Mouse (Mus musculus) inflammation-experienced regulatory T-cells, adult 16 weeks (primary cell): ENCODE data around the gene Ifitm2. TPM values are rescaled to one million over a fixed set of nuclear protein-coding genes. Genes with fewer than 3 reads are reported as not detected.

Experiments
- polyA plus RNA-seq: library from polyadenylated mRNA; unstranded; fragments of 100-300 nt; shearing (Covaris generic); gene quantifications from one replicate; pipeline ENCODE4 v1.2.1, GENCODE M21; 2017

The Ifitm2 gene
- polyA plus RNA-seq, result 35.4 TPM

GRCm38 (mm10) chr7:140955758-140956555, at the start of gene Ifitm2, which contains the start of gene Gm45717:
Ifitm2 (minus strand) TSS chr7:140955987.
Gm45717 (minus strand) TSS chr7:140955937.

DNA sequence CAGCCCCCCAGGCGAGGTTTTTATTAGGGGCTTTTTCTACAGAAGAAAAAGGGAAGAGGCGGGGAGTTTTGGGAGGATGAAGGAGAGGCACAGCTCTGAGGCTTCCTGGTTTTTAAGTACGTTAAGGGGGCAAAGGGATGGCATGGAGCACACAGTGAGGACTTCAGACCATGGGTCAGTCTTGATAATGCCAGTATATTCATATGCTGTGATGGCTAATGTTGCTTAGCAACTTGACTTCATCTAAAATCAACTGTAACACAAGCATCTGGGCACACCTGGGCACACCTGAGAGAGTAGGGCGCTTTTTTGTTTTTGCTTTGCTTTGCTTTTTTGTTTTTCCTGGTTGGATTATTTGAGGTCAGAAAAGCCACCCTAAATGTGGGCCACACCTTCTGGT, 11.1 kb upstream of the Ifitm2 start, which contains the start of gene Ifitm1:
Gene Ifitm1, plus strand, starts transcription at position 301 of the 400 bp plus-strand sequence.

GRCm38 (mm10) chr7:140949824-140950530, 5.8 kb downstream of the Ifitm2 start, which contains the start of gene Ifitm5:
Ifitm5 (minus strand) TSS chr7:140950291.

GRCm38 (mm10) chr7:140941222-140942051, 14.3 kb downstream of the Ifitm2 start, which contains the start of gene Pgghg:
Pgghg (plus strand) TSS chr7:140941391.

GRCm38 (mm10) chr7:140920418-140921029, 35.3 kb downstream of the Ifitm2 start, which contains the start of gene Nlrp6:
Nlrp6 (plus strand) TSS chr7:140920902.

Other genes starting within 250 kb of the Ifitm2 start
- gene Cyp2e1, start 192.2 kb downstream of the Ifitm2 start, polyA plus RNA-seq, result not detected
- 0.66 TPM for gene Syce1, start 168.1 kb downstream of the Ifitm2 start, polyA plus RNA-seq
- gene Zfp941, start 133.8 kb downstream of the Ifitm2 start, polyA plus RNA-seq, result 0.20 TPM
- not detected for gene Urah, start 121.0 kb downstream of the Ifitm2 start, polyA plus RNA-seq
- gene Scgb1c1, start 110.4 kb downstream of the Ifitm2 start, polyA plus RNA-seq, result not detected
- not detected for gene Odf3, start 108.2 kb downstream of the Ifitm2 start, polyA plus RNA-seq
- not detected for gene Gm45785, start 99.7 kb downstream of the Ifitm2 start, polyA plus RNA-seq
- gene Ric8a, start 99.0 kb downstream of the Ifitm2 start, polyA plus RNA-seq, result 165 TPM
- 56.9 TPM for gene Bet1l, start 98.4 kb downstream of the Ifitm2 start, polyA plus RNA-seq
- 242 TPM for gene Psmd13, start 74.0 kb downstream of the Ifitm2 start, polyA plus RNA-seq
- 13.3 TPM for gene Sirt3, start 73.7 kb downstream of the Ifitm2 start, polyA plus RNA-seq
- not detected for gene Cox8b, start 55.5 kb downstream of the Ifitm2 start, polyA plus RNA-seq
- gene Nlrp6, start 35.1 kb downstream of the Ifitm2 start, polyA plus RNA-seq, result not detected
- 45.4 TPM for gene Pgghg, start 14.6 kb downstream of the Ifitm2 start, polyA plus RNA-seq
- 1.0 TPM for gene Ifitm5, start 5.7 kb downstream of the Ifitm2 start, polyA plus RNA-seq
- not detected for gene Gm45717, start 50 bp downstream of the Ifitm2 start, polyA plus RNA-seq
- gene Ifitm1, start 11.2 kb upstream of the Ifitm2 start, polyA plus RNA-seq, result 0.77 TPM
- 6.3 TPM for gene Ifitm3, start 54.8 kb upstream of the Ifitm2 start, polyA plus RNA-seq
- gene Ifitm6, start 61.9 kb upstream of the Ifitm2 start, polyA plus RNA-seq, result not detected
- gene Gm17387, start 73.1 kb upstream of the Ifitm2 start, polyA plus RNA-seq, result not detected
- gene B4galnt4, start 105.1 kb upstream of the Ifitm2 start, polyA plus RNA-seq, result 21.9 TPM
- 422 TPM for gene Pkp3, start 122.2 kb upstream of the Ifitm2 start, polyA plus RNA-seq
- gene Sigirr, start 144.6 kb upstream of the Ifitm2 start, polyA plus RNA-seq, result 261 TPM
- gene Ano9, start 161.8 kb upstream of the Ifitm2 start, polyA plus RNA-seq, result 0.24 TPM
- gene Ptdss2, start 166.4 kb upstream of the Ifitm2 start, polyA plus RNA-seq, result 19.3 TPM
- 165 TPM for gene Rnh1, start 216.9 kb upstream of the Ifitm2 start, polyA plus RNA-seq
- gene Hras, start 238.0 kb upstream of the Ifitm2 start, polyA plus RNA-seq, result 3.5 TPM
- 3.5 TPM for gene Lrrc56, start 238.2 kb upstream of the Ifitm2 start, polyA plus RNA-seq